Mouse (Mus musculus) limb, embryonic 10.5 days (tissue): ENCODE data around the gene Stat5b. TPM values are rescaled to one million over a fixed set of nuclear protein-coding genes. Genes with fewer than 3 reads are reported as not detected.

Experiments used
- DNase-seq: peaks from one replicate; pipeline ENCODE4 v3.0.0-alpha.2; 2017; ENCODE audit warnings: low spot score
- H3K27ac ChIP-seq: fragments of 300-500 bp; sonication (generic); 2 replicates; pipeline ENCODE4 v1.5.1; 2016; ENCODE audit warnings: mild to moderate bottlenecking
- H3K27me3 ChIP-seq: fragments of 300-500 bp; sonication (generic); 2 replicates; pipeline ENCODE4 v1.6.1; 2016; ENCODE audit warnings: low read depth, mild to moderate bottlenecking; ENCODE audit not compliant: poor library complexity, severe bottlenecking
- H3K36me3 ChIP-seq: fragments of 300-500 bp; sonication (generic); 2 replicates; pipeline ENCODE4 v1.6.1; 2016; ENCODE audit warnings: mild to moderate bottlenecking, moderate library complexity
- H3K4me1 ChIP-seq: fragments of 300-500 bp; sonication (generic); 2 replicates; pipeline ENCODE4 v1.6.1; 2016
- H3K4me3 ChIP-seq: fragments of 300-500 bp; sonication (generic); 2 replicates; pipeline ENCODE4 v1.5.1; 2016; ENCODE audit warnings: mild to moderate bottlenecking, moderate library complexity
- H3K9me3 ChIP-seq: fragments of 300-500 bp; sonication (generic); replicated peaks from 2 replicates; pipeline ENCODE4 v1.6.1; 2016; ENCODE audit warnings: mild to moderate bottlenecking
- WGBS: fragments of 180-500 bp; shearing (Covaris S2); methylation state at CpG from one replicate; pipeline ENCODE4 v1.1.7; 2016; 5-methylcytosine and 5-hydroxymethylcytosine counted together
- polyA plus RNA-seq: library from polyadenylated mRNA; unstranded; fragments of >200 nt; fragmentation: Nextera tagmentation; extraction: Ambion mirVana; gene quantifications from 2 replicates; pipeline ENCODE4 v1.2.1, GENCODE M21; 2016

The Stat5b gene
- polyA plus RNA-seq: 15.4 and 15.6 TPM in 2 replicates

DNA sequence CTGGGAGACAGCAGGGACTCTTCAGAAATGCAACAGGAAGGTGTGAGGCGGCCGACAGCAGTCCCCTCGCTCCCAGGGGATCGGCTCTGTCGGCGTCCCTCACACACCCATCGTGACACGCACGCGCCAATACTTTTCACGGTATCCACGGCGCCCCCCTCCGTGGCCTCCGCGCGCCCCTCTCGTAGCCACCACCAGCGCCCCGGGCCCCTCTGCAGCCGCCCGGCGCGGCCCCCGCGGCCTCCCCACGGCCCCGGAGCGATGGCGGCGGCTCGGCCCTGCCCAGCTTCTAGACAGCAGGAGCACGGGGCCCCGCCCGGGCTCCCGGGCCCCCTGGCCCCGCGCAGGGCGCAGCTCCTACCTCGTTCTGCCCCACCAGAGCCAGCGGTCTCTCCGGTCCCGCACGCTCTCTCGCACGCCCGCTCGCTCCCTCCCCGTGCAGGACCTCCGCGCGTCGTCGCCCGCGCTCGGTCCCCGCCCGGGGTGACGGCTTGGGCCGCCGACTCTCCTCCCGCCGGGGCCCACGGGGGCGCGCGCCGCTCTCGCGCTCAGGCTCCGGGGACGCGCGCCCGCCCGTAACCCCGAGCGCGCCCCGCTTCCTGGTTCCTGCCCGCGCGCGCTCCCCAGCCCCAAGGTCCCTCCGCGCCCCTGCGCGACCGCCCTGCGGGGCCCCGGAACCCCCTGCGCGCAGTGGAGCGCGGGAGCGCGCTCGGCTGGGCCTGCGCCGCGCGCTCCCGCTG is at the start of gene Stat5b:
Gene Stat5b (minus strand): TSS at position 687 of the 740 bp plus-strand sequence.
- H3K27me3 ChIP-seq: peaks cover 47% of the 10 kb centered on the region

GRCm38 (mm10) chr11:100898441-100899199 is 48.1 kb upstream of the Stat5b start:
- Histone ChIP-seq H3K27me3 (no peaks in the 10 kb centered on the region), H3K27ac (no peak overlapping the region), H3K36me3 (peaks cover 48% of the 10 kb centered on the region), H3K4me1 (no peaks in the 10 kb centered on the region), H3K4me3 (no peak overlapping the region), H3K9me3 (no peaks in the 10 kb centered on the region)
- WGBS: 87% methylated on average over 16 of the region's 16 CpGs
- DNase-seq: no peak

More for the DNA sequence above, at the start of gene Stat5b:
- H3K9me3 ChIP-seq: no peaks in the 10 kb centered on the region
- no peaks in the 10 kb centered on the region for H3K36me3 ChIP-seq
- H3K27ac ChIP-seq: peak within 1 kb of the TSS; percentile 96
- peak; percentile 76 for DNase-seq
- peak within 1 kb of the TSS; percentile 83 for H3K4me3 ChIP-seq
- H3K4me1 ChIP-seq: peaks cover 28% of the 10 kb centered on the region
- 1% methylated on average over 103 of the region's 104 CpGs for WGBS

DNA sequence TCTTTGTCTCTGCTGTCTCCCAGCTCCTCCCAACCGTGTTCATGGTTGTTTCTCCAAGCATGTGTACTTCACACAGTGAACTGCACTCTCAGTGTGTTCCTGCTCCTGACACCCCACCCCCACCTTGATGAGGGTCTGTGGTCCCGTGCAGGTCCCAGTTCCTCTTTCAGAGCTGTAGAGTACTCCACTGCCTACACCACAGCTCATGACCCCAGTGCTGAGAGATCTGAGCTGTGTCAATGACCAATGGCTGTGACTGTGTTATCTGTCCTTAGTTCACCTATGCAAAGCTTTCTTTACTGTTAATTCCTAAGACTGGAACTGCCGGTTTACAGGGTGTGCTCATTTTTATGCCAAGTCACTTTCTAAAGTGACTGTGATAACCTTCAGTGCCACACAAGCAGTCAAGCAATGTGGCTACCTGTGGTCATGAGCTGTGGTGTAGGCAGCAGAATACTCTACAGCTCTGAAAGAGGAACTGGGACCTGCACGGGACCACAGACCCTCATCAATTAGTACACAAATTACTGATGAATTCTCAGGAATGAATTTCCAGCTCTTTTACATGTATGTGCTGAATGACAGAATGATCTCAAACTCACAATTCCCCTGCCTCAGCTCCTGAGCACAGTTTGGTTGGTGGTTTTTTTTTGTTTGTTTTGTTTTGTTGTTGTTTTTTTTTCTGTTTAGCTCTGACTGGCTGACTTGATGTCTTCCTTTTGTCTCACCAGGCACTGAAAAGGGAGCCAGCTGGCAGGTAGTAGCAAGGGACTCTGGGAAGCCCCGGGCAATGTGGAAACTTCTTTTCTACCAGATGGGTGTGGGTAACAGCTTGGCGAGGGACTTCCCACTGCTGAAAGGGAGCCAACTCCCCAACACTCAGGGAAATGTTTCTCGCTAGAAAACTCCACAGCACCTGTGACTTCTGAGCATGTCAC is 47.0 kb upstream of the Stat5b start:
- Histone ChIP-seq H3K9me3 (no peaks in the 10 kb centered on the region), H3K27ac (no peak overlapping the region), H3K4me1 (no peaks in the 10 kb centered on the region), H3K4me3 (no peak overlapping the region), H3K36me3 (peaks cover 43% of the 10 kb centered on the region), H3K27me3 (no peaks in the 10 kb centered on the region)
- DNase-seq: no peak
- WGBS: 83% methylated on average over 7 of the region's 7 CpGs

DNA sequence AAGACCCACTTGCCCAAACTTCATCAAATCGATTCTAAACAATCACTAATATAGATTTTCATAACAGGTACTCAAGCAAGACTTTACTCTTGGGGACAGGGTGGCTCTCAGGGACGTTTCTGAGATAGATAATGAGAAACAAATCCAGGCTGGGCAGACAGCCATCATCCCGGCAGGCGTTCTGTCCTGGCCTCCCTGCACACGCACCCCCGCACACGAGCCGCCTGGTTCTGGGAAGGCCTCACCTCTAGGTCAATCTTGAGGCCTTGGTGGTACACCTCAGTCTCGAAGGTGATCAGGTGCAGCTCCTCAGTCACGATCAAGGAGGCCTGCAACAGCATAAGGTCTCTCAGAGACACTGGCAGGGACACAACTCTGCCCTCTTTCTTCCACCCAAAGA is 45.6 kb upstream of the Stat5b start:
- 85% methylated on average over 10 of the region's 10 CpGs for WGBS
- Histone ChIP-seq H3K27me3 (no peaks in the 10 kb centered on the region), H3K9me3 (no peaks in the 10 kb centered on the region), H3K4me3 (no peak overlapping the region), H3K36me3 (peaks cover 30% of the 10 kb centered on the region), H3K27ac (no peak overlapping the region), H3K4me1 (no peaks in the 10 kb centered on the region)
- no peak for DNase-seq

- 59% methylated on average over 9 of the region's 9 CpGs for WGBS
- Histone ChIP-seq H3K27ac (no peak overlapping the region), H3K4me3 (no peak overlapping the region), H3K9me3 (no peaks in the 10 kb centered on the region), H3K4me1 (no peaks in the 10 kb centered on the region), H3K36me3 (peaks cover 32% of the 10 kb centered on the region), H3K27me3 (no peaks in the 10 kb centered on the region)
- DNase-seq: no peak
Measured at GRCm38 (mm10) chr11:100894146-100894918, 43.8 kb upstream of the Stat5b start.

DNA sequence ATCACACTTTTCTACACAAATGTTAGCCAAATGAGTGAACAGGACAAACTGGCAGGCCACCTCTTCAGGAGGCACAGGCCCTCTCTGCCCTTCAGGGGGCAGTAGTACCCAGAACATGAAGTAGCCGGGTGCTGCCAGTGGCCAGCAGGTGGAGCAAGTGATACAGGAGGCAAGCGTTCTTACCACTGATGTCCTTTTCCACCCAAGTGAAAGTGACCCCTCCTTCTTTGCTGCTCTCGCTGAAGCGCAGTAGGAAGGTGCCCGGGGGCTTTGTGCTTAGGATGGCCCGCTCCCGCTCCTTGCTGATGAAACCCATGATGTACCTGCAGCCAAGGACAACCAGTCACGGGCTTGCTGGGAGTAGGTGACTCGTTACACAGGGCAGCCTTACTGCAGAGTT is 43.0 kb upstream of the Stat5b start:
- Histone ChIP-seq H3K36me3 (peaks cover 40% of the 10 kb centered on the region), H3K27me3 (no peaks in the 10 kb centered on the region), H3K27ac (no peak overlapping the region), H3K4me1 (0 out of 2 replicates have a peak, but pooled peaks cover 2% of the 10 kb centered on the region), H3K9me3 (no peaks in the 10 kb centered on the region), H3K4me3 (no peak overlapping the region)
- 14% methylated on average over 9 of the region's 9 CpGs for WGBS
- DNase-seq: peak; percentile 87

- 89% methylated on average over 5 of the region's 5 CpGs for WGBS
- Histone ChIP-seq H3K9me3 (no peaks in the 10 kb centered on the region), H3K4me3 (no peak overlapping the region), H3K4me1 (0 out of 2 replicates have a peak, but pooled peaks cover 2% of the 10 kb centered on the region), H3K36me3 (peaks cover 38% of the 10 kb centered on the region), H3K27ac (no peak overlapping the region), H3K27me3 (no peaks in the 10 kb centered on the region)
- no peak for DNase-seq
Measured at GRCm38 (mm10) chr11:100892435-100892834, 41.9 kb upstream of the Stat5b start.

GRCm38 (mm10) chr11:100891256-100892123 is 41.0 kb upstream of the Stat5b start:
- 61% methylated on average over 15 of the region's 15 CpGs for WGBS
- no peak for DNase-seq
- no peaks in the 10 kb centered on the region for H3K9me3 ChIP-seq
- no peaks in the 10 kb centered on the region for H3K27me3 ChIP-seq
- 0 out of 2 replicates have a peak, but pooled peaks cover 4% of the 10 kb centered on the region for H3K4me1 ChIP-seq
- H3K4me3 ChIP-seq: no peak overlapping the region
- peaks cover 33% of the 10 kb centered on the region; the same call in 1 of the 2 replicates for H3K36me3 ChIP-seq
- H3K27ac ChIP-seq: peak overlapping the region; percentile 46; the same call in 1 of the 2 replicates

GRCm38 (mm10) chr11:100890481-100890880 is 40.0 kb upstream of the Stat5b start:
- DNase-seq: no peak
- Histone ChIP-seq H3K4me1 (0 out of 2 replicates have a peak, but pooled peaks cover 6% of the 10 kb centered on the region), H3K27me3 (no peaks in the 10 kb centered on the region), H3K9me3 (no peaks in the 10 kb centered on the region), H3K36me3 (peaks cover 35% of the 10 kb centered on the region; the same call in 1 of the 2 replicates), H3K27ac (no peak overlapping the region), H3K4me3 (no peak overlapping the region)
- 93% methylated on average over 6 of the region's 6 CpGs for WGBS

DNA sequence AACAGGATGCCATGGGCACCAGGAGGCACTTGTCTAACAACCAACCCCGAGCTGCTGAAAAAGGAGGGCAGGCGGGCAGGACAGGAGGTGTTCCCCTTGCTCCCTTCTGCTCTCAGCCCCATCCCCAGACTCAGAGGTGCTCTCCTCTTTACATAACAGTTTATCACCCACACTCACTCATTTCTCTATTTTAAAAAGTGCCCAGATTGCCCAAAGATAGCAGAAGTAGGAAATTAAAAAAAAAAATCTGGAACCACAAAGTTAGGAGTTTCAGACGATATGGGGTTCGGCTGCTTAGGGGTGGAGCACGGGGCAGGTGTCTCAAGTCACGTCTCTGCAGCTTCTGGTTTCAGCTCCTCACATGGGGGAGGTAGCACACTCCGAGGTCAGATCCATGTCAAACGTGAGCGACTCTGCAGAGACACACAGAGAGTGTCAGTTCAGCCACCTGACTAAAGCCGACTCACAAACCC is 37.9 kb upstream of the Stat5b start:
- H3K4me1 ChIP-seq: 0 out of 2 replicates have a peak, but pooled peaks cover 6% of the 10 kb centered on the region
- H3K27ac ChIP-seq: no peak overlapping the region
- H3K4me3 ChIP-seq: no peak overlapping the region
- 61% methylated on average over 10 of the region's 10 CpGs for WGBS
- peaks cover 31% of the 10 kb centered on the region; the same call in 1 of the 2 replicates for H3K36me3 ChIP-seq
- no peak for DNase-seq
- H3K9me3 ChIP-seq: no peaks in the 10 kb centered on the region
- no peaks in the 10 kb centered on the region for H3K27me3 ChIP-seq

GRCm38 (mm10) chr11:100887764-100888163 is 37.2 kb upstream of the Stat5b start:
- no peaks in the 10 kb centered on the region for H3K9me3 ChIP-seq
- H3K36me3 ChIP-seq: peaks cover 29% of the 10 kb centered on the region; the same call in 1 of the 2 replicates
- H3K27ac ChIP-seq: no peak overlapping the region
- 0 out of 2 replicates have a peak, but pooled peaks cover 6% of the 10 kb centered on the region for H3K4me1 ChIP-seq
- no peaks in the 10 kb centered on the region for H3K27me3 ChIP-seq
- WGBS: 80% methylated on average over 3 of the region's 3 CpGs
- no peak for DNase-seq
- H3K4me3 ChIP-seq: no peak overlapping the region
